Mouse (Mus musculus) intestine, postnatal 0 days (tissue): ENCODE results near the gene Rpl10a. TPM values are rescaled to one million over a fixed set of nuclear protein-coding genes. Genes with fewer than 3 reads are reported as not detected.

ENCODE experiments used
- ATAC-seq: fragments of 200-750 bp; cut with Nextera tagmentation; 2 replicates; pipeline ENCODE4 v1.8.0; 2017; ENCODE audit warnings: mild to moderate bottlenecking, moderate TSS enrichment, moderate library complexity
- H3K27ac ChIP-seq: fragments of 300-500 bp; sonication (generic); 2 replicates; pipeline ENCODE4 v1.5.1; 2014; ENCODE audit warnings: mild to moderate bottlenecking, low read depth, low read length, moderate library complexity
- H3K27me3 ChIP-seq: fragments of 300-500 bp; sonication (generic); replicated peaks from 2 replicates; pipeline ENCODE4 v1.6.1; 2014; ENCODE audit warnings: low read length, mixed read lengths; ENCODE audit not compliant: control insufficient read depth, insufficient read depth
- H3K36me3 ChIP-seq: fragments of 300-500 bp; sonication (generic); 2 replicates; pipeline ENCODE4 v1.6.1; 2014; ENCODE audit warnings: mild to moderate bottlenecking, moderate library complexity; ENCODE audit not compliant: control insufficient read depth, insufficient read depth
- H3K4me1 ChIP-seq: fragments of 300-500 bp; sonication (generic); replicated peaks from 2 replicates; pipeline ENCODE4 v1.6.1; 2014; ENCODE audit warnings: antibody characterized with exemption, low read length, mixed read lengths; ENCODE audit not compliant: control insufficient read depth, insufficient read depth
- H3K4me2 ChIP-seq: fragments of 300-500 bp; sonication (generic); replicated peaks from 2 replicates; pipeline ENCODE4 v1.6.1; 2014; ENCODE audit warnings: low read depth, mild to moderate bottlenecking, moderate library complexity
- H3K4me3 ChIP-seq: fragments of 300-500 bp; sonication (generic); 2 replicates; pipeline ENCODE4 v1.5.1; 2014; ENCODE audit warnings: low read depth, low read length
- H3K9ac ChIP-seq: fragments of 300-500 bp; sonication (generic); 2 replicates; pipeline ENCODE4 v1.6.1; 2014; ENCODE audit warnings: mild to moderate bottlenecking, low read depth, low read length
- H3K9me3 ChIP-seq: fragments of 300-500 bp; sonication (generic); 2 replicates; pipeline ENCODE4 v1.6.1; 2016; ENCODE audit warnings: mixed run types; ENCODE audit not compliant: control insufficient read depth
- CTCF ChIP-seq: sonication (generic); IDR thresholded peaks from 2 replicates; pipeline ENCODE4 v1.5.1; 2016; ENCODE audit warnings: low read depth, mild to moderate bottlenecking, control low read depth, antibody characterized with exemption, moderate library complexity
- WGBS: fragments of 180-500 bp; shearing (Covaris S2); extraction: QIAGEN DNeasy Blood & Tissue Kit; methylation state at CpG from one replicate; pipeline ENCODE4 v1.1.7; 2014; 5-methylcytosine and 5-hydroxymethylcytosine counted together
- polyA plus RNA-seq: library from polyadenylated mRNA; unstranded; fragments of >200 nt; fragmentation: Nextera tagmentation; extraction: Ambion mirVana; gene quantifications from 2 replicates; pipeline ENCODE4 v1.2.1, GENCODE M21; 2015

The Rpl10a gene
- polyA plus RNA-seq, 1 experiment from 2014 or later = 383 TPM

- Histone ChIP-seq H3K27me3 (peaks cover 11% of the 10 kb centered on the region), H3K9me3 (no peaks in the 10 kb centered on the region), H3K36me3 (no peaks in the 10 kb centered on the region), H3K4me2 (no peak overlapping the region), H3K27ac (no peak overlapping the region), H3K9ac (no peak overlapping the region), H3K4me1 (0 out of 2 replicates have a peak, but pooled peaks cover 3% of the 10 kb centered on the region), H3K4me3 (no peak overlapping the region)
- WGBS = 46% methylated on average over 5 of the region's 5 CpGs
- TF ChIP-seq CTCF = no peak
- no peak for ATAC-seq
These were observed 40.8 kb downstream of the Rpl10a start for GRCm38 (mm10) chr17:28369056-28369455.

- Histone ChIP-seq H3K4me1 (no peaks in the 10 kb centered on the region), H3K36me3 (no peaks in the 10 kb centered on the region), H3K27me3 (peaks cover 6% of the 10 kb centered on the region; the same call in 1 of the 2 replicates), H3K9me3 (no peaks in the 10 kb centered on the region), H3K4me2 (no peak overlapping the region), H3K4me3 (no peak overlapping the region), H3K27ac (no peak overlapping the region), H3K9ac (no peak overlapping the region)
- 60% methylated on average over 2 of the region's 2 CpGs for WGBS
- no peak for TF ChIP-seq CTCF
- no peak for ATAC-seq
These were observed 43.0 kb downstream of the Rpl10a start for GRCm38 (mm10) chr17:28371286-28371685.

GRCm38 (mm10) chr17:28371941-28372340 is 43.7 kb downstream of the Rpl10a start:
- ATAC-seq = no peak
- no peaks in the 10 kb centered on the region for H3K36me3 ChIP-seq
- H3K9ac ChIP-seq = no peak overlapping the region
- H3K4me3 ChIP-seq = no peak overlapping the region
- no peak overlapping the region for H3K4me2 ChIP-seq
- peaks cover 6% of the 10 kb centered on the region; the same call in 1 of the 2 replicates for H3K27me3 ChIP-seq
- TF ChIP-seq CTCF = no peak
- 71% methylated on average over 1 of the region's 1 CpGs for WGBS
- no peaks in the 10 kb centered on the region for H3K9me3 ChIP-seq
- H3K27ac ChIP-seq = no peak overlapping the region
- H3K4me1 ChIP-seq = no peaks in the 10 kb centered on the region

- Histone ChIP-seq H3K9ac (no peak overlapping the region), H3K27me3 (peaks cover 6% of the 10 kb centered on the region; the same call in 1 of the 2 replicates), H3K4me2 (no peak overlapping the region), H3K27ac (no peak overlapping the region), H3K4me1 (no peaks in the 10 kb centered on the region), H3K36me3 (no peaks in the 10 kb centered on the region), H3K4me3 (no peak overlapping the region), H3K9me3 (no peaks in the 10 kb centered on the region)
- peak; percentile 92 for TF ChIP-seq CTCF
- 19% methylated on average over 10 of the region's 10 CpGs for WGBS
- ATAC-seq = no peak
These were observed 45.5 kb downstream of the Rpl10a start for GRCm38 (mm10) chr17:28373821-28374220.

- 26% methylated on average over 16 of the region's 16 CpGs for WGBS
- Histone ChIP-seq H3K4me1 (no peaks in the 10 kb centered on the region), H3K27me3 (peaks cover 6% of the 10 kb centered on the region; the same call in 1 of the 2 replicates), H3K4me2 (no peak overlapping the region), H3K36me3 (no peaks in the 10 kb centered on the region), H3K4me3 (no peak overlapping the region), H3K27ac (no peak overlapping the region), H3K9ac (no peak overlapping the region), H3K9me3 (no peaks in the 10 kb centered on the region)
- TF ChIP-seq CTCF = no peak
- no peak for ATAC-seq
These were observed 46.2 kb downstream of the Rpl10a start for GRCm38 (mm10) chr17:28374494-28374893.

GRCm38 (mm10) chr17:28375592-28376061 is 47.4 kb downstream of the Rpl10a start:
- no peak overlapping the region for H3K9ac ChIP-seq
- TF ChIP-seq CTCF = no peak
- H3K27ac ChIP-seq = no peak overlapping the region
- H3K4me3 ChIP-seq = no peak overlapping the region
- H3K4me1 ChIP-seq = no peaks in the 10 kb centered on the region
- H3K4me2 ChIP-seq = peak overlapping the region; percentile 13; the same call in 1 of the 2 replicates
- no peaks in the 10 kb centered on the region for H3K9me3 ChIP-seq
- no peaks in the 10 kb centered on the region for H3K36me3 ChIP-seq
- peaks cover 6% of the 10 kb centered on the region; the same call in 1 of the 2 replicates for H3K27me3 ChIP-seq
- peak; percentile 63 for ATAC-seq
- 6% methylated on average over 17 of the region's 17 CpGs for WGBS
